Mouse (Mus musculus) myocyte (in vitro differentiated cells): ENCODE data around the gene Rhoq.
A peak's percentile ranks its signal among the peaks of the same experiment; 100 is the strongest.

Experiments
- CEBPB ChIP-seq: IDR thresholded peaks from 2 replicates; pipeline ENCODE4 v1.6.1; 2011; ENCODE audit warnings: mild to moderate bottlenecking, moderate library complexity; ENCODE audit not compliant: poor library complexity, insufficient read depth, severe bottlenecking
- E2F4 ChIP-seq: IDR thresholded peaks from one replicate; pipeline ENCODE4 v1.6.1; 2011; ENCODE audit warnings: mild to moderate bottlenecking, control low read depth, moderate library complexity; ENCODE audit not compliant: insufficient read depth
- MAX ChIP-seq: IDR thresholded peaks from one replicate; pipeline ENCODE4 v1.6.1; 2011; ENCODE audit warnings: low read depth, mild to moderate bottlenecking, control low read depth
- MYOD1 ChIP-seq, 3 experiments: IDR thresholded peaks; one replicate each; pipeline ENCODE4 v1.6.1; 2011; ENCODE audit warnings: control low read depth in 2 of 3, low read depth in 2 of 3, mild to moderate bottlenecking in 2 of 3, moderate library complexity in 1 of 3; ENCODE audit not compliant: insufficient read length in 2 of 3, control insufficient read depth in 1 of 3
- POLR2A ChIP-seq: IDR thresholded peaks from one replicate; pipeline ENCODE4 v1.6.1; 2011; ENCODE audit warnings: low read depth, mild to moderate bottlenecking, control low read depth, moderate library complexity; ENCODE audit not compliant: insufficient read length
- POLR2AphosphoS2 ChIP-seq: IDR thresholded peaks from one replicate; pipeline ENCODE4 v1.6.1; 2011; ENCODE audit warnings: low read depth, control low read depth; ENCODE audit not compliant: insufficient read length
- REST ChIP-seq: IDR thresholded peaks from one replicate; pipeline ENCODE4 v1.6.1; 2011; ENCODE audit warnings: mild to moderate bottlenecking, control low read depth, moderate library complexity; ENCODE audit not compliant: insufficient read depth, insufficient read length
- TCF12 ChIP-seq: IDR thresholded peaks from one replicate; pipeline ENCODE4 v1.6.1; 2011; ENCODE audit warnings: mild to moderate bottlenecking, control low read depth; ENCODE audit not compliant: poor library complexity, insufficient read depth, severe bottlenecking
- TCF3 ChIP-seq: IDR thresholded peaks from one replicate; pipeline ENCODE4 v1.6.1; 2011; ENCODE audit warnings: low read depth, control low read depth; ENCODE audit not compliant: insufficient read length
- USF1 ChIP-seq: IDR thresholded peaks from one replicate; pipeline ENCODE4 v1.6.1; 2011; ENCODE audit warnings: low read depth, mild to moderate bottlenecking, control low read depth, moderate library complexity

GRCm38 (mm10) chr17:86976387-86976786, 13.5 kb downstream of the Rhoq start:
- TF ChIP-seq POLR2A (no peak), USF1 (no peak), POLR2AphosphoS2 (peak; percentile 61), E2F4 (no peak), MAX (no peak), MYOD1 (IDR thresholded peaks at IDR 0.05; ENCODE audit: control insufficient read depth in 1 of 3, insufficient read length in 2 of 3, low read depth in 2 of 3) (no peak), TCF3 (no peak), CEBPB (no peak), TCF12 (no peak), REST (no peak)
